Mouse (Mus musculus): Measurements from ENCODE around the gene Fem1a. TPM values are rescaled to one million over a fixed set of nuclear protein-coding genes. Genes with fewer than 3 reads are reported as not detected.

Fem1a gene
- polyA plus RNA-seq, 1 experiment = 43.1 TPM

DNA sequence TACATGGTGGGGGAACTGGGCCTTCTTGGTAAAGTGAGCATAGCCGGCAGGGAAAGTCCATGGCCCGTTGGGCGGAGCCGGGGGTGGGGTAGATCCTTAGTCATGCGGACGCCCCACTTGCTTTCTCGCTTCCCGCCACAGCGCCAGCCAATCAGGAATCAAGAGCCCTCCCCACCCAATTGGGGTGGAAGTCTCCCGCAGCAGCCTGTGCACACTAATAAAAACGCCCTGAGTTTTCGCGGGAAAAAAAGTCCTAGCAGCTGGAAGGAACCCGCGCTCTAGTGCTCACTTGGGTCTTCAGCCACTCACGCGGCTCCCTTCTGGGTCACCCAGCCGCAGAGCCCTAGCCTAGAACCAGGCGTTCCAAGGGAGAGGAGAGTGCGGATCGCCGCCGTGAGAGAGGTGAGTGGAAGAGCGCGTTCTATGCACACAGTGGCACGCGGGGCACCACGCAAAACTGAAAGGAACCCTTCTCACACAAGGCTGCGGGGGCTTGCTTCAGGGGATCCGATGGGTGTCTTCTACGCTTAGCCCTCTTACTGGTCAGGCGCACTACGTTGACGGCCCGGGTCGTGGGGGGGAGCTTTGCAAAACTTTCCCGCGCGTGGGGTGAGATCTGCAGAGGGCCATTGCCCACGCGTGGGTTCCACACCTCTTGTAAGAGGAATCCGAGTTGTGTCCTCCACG lies 46.7 kb downstream of the Fem1a start, which contains the start of gene Uhrf1:
Gene Uhrf1 (plus strand): TSS at position 162 of the 687 bp plus-strand sequence.
- WGBS = under 1% methylated on average over 43 of the region's 43 CpGs
- peak; percentile 81 for DNase-seq
- Histone ChIP-seq H3K4me1 (replicated peaks; ENCODE audit: control insufficient read depth, insufficient read depth, low read length) (peaks cover 28% of the 10 kb centered on the region), H3K36me3 (ENCODE audit: control insufficient read depth, insufficient read depth, low read length) (peaks cover under 1% of the 10 kb centered on the region; the same call in 1 of the 2 replicates), H3K27ac (ENCODE audit: control insufficient read depth, insufficient read depth, low read length) (no peak within 1 kb of the TSS), H3K27me3 (ENCODE audit: control insufficient read depth, insufficient read depth, low read length) (no peaks in the 10 kb centered on the region), H3K4me3 (ENCODE audit: control insufficient read depth, insufficient read depth, low read length) (peak within 1 kb of the TSS; percentile 68)
- TF ChIP-seq POLR2A (IDR thresholded peaks at IDR 0.05; ENCODE audit: control insufficient read depth, extremely low read depth, insufficient read depth, low read length, poor library complexity) (no peak), CTCF (IDR thresholded peaks at IDR 0.05; ENCODE audit: borderline replicate concordance, control insufficient read depth, extremely low read depth, insufficient read depth, low read length, poor library complexity) (no peak)

DNA sequence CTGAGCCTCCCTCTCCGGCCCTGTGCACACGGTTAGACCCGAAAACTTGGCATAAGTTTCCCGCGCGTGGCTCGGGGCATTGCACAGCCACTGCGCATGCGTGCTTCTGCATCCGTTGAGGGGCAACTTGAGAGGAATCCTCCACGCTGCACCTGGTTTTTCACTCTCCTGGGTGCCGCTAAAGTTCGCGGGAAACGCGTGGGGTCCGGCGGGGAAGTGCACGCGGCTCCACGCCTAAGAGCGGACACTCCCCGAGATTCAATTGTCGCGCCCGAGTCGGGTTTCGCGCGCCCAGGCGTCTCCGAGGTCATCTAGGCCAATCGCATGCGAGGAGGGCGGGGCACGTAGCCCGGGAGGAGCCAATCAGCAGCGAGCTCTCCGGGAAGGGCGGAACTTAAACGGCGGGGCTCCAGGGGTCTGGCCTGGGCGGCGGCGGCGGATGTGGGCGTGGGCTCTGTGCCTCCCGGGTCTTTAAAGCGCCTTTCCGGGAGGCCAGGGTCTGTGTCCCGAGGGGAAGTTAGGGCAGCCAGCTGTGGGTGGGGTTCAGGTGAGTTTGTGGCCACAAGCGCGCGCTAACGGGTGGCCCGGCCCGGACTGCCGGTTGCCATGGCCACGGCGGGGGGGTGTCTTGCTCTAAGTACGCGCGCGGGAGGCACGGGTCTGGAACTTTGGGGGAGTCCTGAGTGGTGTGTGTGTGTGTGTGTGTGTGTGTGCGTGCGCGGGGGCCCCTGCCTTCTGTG lies 47.4 kb downstream of the Fem1a start:
- DNase-seq = peak; percentile 97
- no peak overlapping the region for H3K27ac ChIP-seq (ENCODE audit: control insufficient read depth, insufficient read depth, low read length)
- H3K4me3 ChIP-seq (ENCODE audit: control insufficient read depth, insufficient read depth, low read length) = peak overlapping the region; percentile 68
- no peaks in the 10 kb centered on the region for H3K27me3 ChIP-seq (ENCODE audit: control insufficient read depth, insufficient read depth, low read length)
- H3K36me3 ChIP-seq (ENCODE audit: control insufficient read depth, insufficient read depth, low read length) = peaks cover 8% of the 10 kb centered on the region
- under 1% methylated on average over 66 of the region's 68 CpGs for WGBS
- H3K4me1 ChIP-seq (replicated peaks; ENCODE audit: control insufficient read depth, insufficient read depth, low read length) = peaks cover 28% of the 10 kb centered on the region
- TF ChIP-seq CTCF (IDR thresholded peaks at IDR 0.05; ENCODE audit: borderline replicate concordance, control insufficient read depth, extremely low read depth, insufficient read depth, low read length, poor library complexity) (peak; percentile 37; the same call in 1 of the 2 replicates), POLR2A (IDR thresholded peaks at IDR 0.05; ENCODE audit: control insufficient read depth, extremely low read depth, insufficient read depth, low read length, poor library complexity) (peak; percentile 29; the same call in 1 of the 2 replicates)

DNA sequence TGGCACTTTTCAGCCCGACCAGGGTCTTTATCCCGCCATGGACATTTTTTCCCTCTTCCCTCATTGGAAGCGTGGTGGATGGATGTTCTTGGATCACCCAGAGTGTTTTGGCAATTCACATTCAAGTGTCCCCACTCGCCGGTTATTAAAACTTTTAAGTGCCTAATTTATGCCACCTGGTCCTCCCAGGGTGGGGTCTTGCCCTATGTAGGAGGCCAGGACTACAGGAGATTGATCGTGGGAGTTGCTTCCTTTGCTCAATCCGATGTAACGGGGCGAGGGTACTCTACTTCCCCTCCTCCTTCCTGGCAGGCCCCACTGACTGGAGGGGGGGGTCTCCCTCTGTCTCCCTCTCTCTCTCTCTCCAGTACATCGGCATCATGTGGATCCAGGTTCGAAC lies 48.1 kb downstream of the Fem1a start:
- Histone ChIP-seq H3K4me3 (ENCODE audit: control insufficient read depth, insufficient read depth, low read length) (peak overlapping the region; percentile 68), H3K27ac (ENCODE audit: control insufficient read depth, insufficient read depth, low read length) (no peak overlapping the region), H3K4me1 (replicated peaks; ENCODE audit: control insufficient read depth, insufficient read depth, low read length) (peaks cover 28% of the 10 kb centered on the region), H3K36me3 (ENCODE audit: control insufficient read depth, insufficient read depth, low read length) (peaks cover 15% of the 10 kb centered on the region), H3K27me3 (ENCODE audit: control insufficient read depth, insufficient read depth, low read length) (no peaks in the 10 kb centered on the region)
- TF ChIP-seq CTCF (IDR thresholded peaks at IDR 0.05; ENCODE audit: borderline replicate concordance, control insufficient read depth, extremely low read depth, insufficient read depth, low read length, poor library complexity) (no peak), POLR2A (IDR thresholded peaks at IDR 0.05; ENCODE audit: control insufficient read depth, extremely low read depth, insufficient read depth, low read length, poor library complexity) (no peak)
- 15% methylated on average over 11 of the region's 11 CpGs for WGBS
- no peak for DNase-seq

DNA sequence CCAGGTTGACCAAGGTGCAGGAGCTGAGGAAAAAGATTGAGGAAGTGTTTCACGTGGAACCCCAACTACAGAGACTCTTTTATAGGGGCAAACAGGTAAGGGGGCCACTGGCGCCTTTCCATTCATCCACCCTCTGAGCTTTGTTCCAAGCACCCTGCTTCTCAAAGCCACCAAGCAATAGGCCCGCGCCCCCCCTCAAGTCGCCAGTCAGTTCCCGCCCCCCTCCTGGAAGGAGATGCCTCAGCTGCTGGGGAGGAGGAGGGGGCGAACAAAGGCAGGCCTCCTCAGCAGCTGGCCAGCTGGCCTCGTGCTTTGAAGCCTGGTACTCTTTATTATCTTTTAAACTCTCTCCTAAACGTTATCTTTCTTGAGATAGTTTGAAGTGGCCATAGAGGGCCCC lies 48.5 kb downstream of the Fem1a start:
- no peak for TF ChIP-seq POLR2A (IDR thresholded peaks at IDR 0.05; ENCODE audit: control insufficient read depth, extremely low read depth, insufficient read depth, low read length, poor library complexity)
- TF ChIP-seq CTCF (IDR thresholded peaks at IDR 0.05; ENCODE audit: borderline replicate concordance, control insufficient read depth, extremely low read depth, insufficient read depth, low read length, poor library complexity) = no peak
- Histone ChIP-seq H3K36me3 (ENCODE audit: control insufficient read depth, insufficient read depth, low read length) (peaks cover 19% of the 10 kb centered on the region), H3K27ac (ENCODE audit: control insufficient read depth, insufficient read depth, low read length) (no peak overlapping the region), H3K4me3 (ENCODE audit: control insufficient read depth, insufficient read depth, low read length) (peak overlapping the region; percentile 68), H3K27me3 (ENCODE audit: control insufficient read depth, insufficient read depth, low read length) (no peaks in the 10 kb centered on the region), H3K4me1 (replicated peaks; ENCODE audit: control insufficient read depth, insufficient read depth, low read length) (peaks cover 28% of the 10 kb centered on the region)
- DNase-seq = no peak
- WGBS = 44% methylated on average over 9 of the region's 9 CpGs

DNA sequence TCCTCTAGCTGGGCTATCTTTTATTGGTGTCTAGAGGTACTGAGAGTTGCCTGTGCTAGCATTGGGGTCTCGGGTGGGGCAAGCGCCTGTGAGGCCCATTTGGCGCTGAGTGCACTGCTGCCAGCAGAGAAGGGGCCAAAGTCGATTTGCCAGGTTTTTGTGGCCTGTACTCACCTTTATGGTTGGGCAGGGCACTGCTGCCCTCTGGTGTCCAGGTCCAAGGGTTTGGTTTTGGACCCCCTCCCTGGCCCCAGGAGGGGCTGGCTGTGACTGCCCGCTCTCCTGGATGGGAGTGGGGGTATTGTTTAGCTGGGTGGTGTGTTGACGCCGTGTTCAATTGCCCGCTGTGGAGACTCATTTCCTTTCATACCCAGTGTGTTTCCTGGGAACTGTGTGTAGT lies 49.2 kb downstream of the Fem1a start:
- no peaks in the 10 kb centered on the region for H3K27me3 ChIP-seq (ENCODE audit: control insufficient read depth, insufficient read depth, low read length)
- no peak overlapping the region for H3K27ac ChIP-seq (ENCODE audit: control insufficient read depth, insufficient read depth, low read length)
- peaks cover 25% of the 10 kb centered on the region for H3K36me3 ChIP-seq (ENCODE audit: control insufficient read depth, insufficient read depth, low read length)
- WGBS = 74% methylated on average over 8 of the region's 8 CpGs
- peaks cover 28% of the 10 kb centered on the region for H3K4me1 ChIP-seq (replicated peaks; ENCODE audit: control insufficient read depth, insufficient read depth, low read length)
- DNase-seq = peak; percentile 49
- TF ChIP-seq POLR2A (IDR thresholded peaks at IDR 0.05; ENCODE audit: control insufficient read depth, extremely low read depth, insufficient read depth, low read length, poor library complexity) (no peak), CTCF (IDR thresholded peaks at IDR 0.05; ENCODE audit: borderline replicate concordance, control insufficient read depth, extremely low read depth, insufficient read depth, low read length, poor library complexity) (peak; percentile 38; the same call in 1 of the 2 replicates)
- 0 out of 2 replicates have a peak overlapping the region, but pooled peaks have one; percentile 7 for H3K4me3 ChIP-seq (ENCODE audit: control insufficient read depth, insufficient read depth, low read length)

DNA sequence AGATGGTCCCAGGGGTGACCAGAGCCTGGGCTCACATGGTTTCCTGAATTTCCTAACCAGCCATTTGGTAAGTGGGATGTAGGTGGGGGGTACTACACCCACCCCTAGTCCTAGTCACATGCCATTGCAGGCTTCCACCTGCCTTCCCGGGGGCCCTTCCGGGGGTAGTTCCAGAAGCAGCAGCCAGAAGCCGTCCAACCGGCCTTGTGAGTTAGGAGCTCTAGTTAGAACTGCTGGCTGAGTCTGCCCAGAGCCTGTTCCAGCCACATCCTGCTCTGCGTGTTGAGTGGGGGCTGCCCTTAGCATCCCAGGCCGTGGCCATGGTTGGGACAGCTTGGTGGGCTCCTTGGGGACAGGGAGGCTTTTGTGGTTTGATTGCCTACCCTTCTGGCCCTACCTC lies 51.5 kb downstream of the Fem1a start:
- Histone ChIP-seq H3K4me3 (ENCODE audit: control insufficient read depth, insufficient read depth, low read length) (no peak overlapping the region), H3K27me3 (ENCODE audit: control insufficient read depth, insufficient read depth, low read length) (no peaks in the 10 kb centered on the region), H3K27ac (ENCODE audit: control insufficient read depth, insufficient read depth, low read length) (no peak overlapping the region), H3K4me1 (replicated peaks; ENCODE audit: control insufficient read depth, insufficient read depth, low read length) (peaks cover 20% of the 10 kb centered on the region), H3K36me3 (ENCODE audit: control insufficient read depth, insufficient read depth, low read length) (peaks cover 40% of the 10 kb centered on the region)
- 71% methylated on average over 6 of the region's 6 CpGs for WGBS
- DNase-seq = no peak
- TF ChIP-seq CTCF (IDR thresholded peaks at IDR 0.05; ENCODE audit: borderline replicate concordance, control insufficient read depth, extremely low read depth, insufficient read depth, low read length, poor library complexity) = no peak
- TF ChIP-seq POLR2A (IDR thresholded peaks at IDR 0.05; ENCODE audit: control insufficient read depth, extremely low read depth, insufficient read depth, low read length, poor library complexity) = no peak
